Mouse (Mus musculus) G1E (cell line): Measurements from ENCODE around the gene Tmem19.

Experiments used
- CTCF ChIP-seq: IDR thresholded peaks from 2 replicates; pipeline ENCODE4 v1.5.1; 2012; ENCODE audit warnings: low read depth, low read length, inconsistent platforms, mixed read lengths
- GATA1 ChIP-seq: IDR thresholded peaks from 2 replicates; pipeline ENCODE4 v1.6.1; 2012; ENCODE audit warnings: borderline replicate concordance, low read length, inconsistent platforms, mixed read lengths
- GATA2 ChIP-seq: IDR thresholded peaks from 2 replicates; pipeline ENCODE4 v1.6.1; 2012; ENCODE audit warnings: low read depth, low read length, inconsistent platforms, borderline replicate concordance
- POLR2AphosphoS5 ChIP-seq: IDR thresholded peaks from 2 replicates; pipeline ENCODE4 v1.6.1; 2012; ENCODE audit warnings: low read depth, low read length, inconsistent platforms; ENCODE audit not compliant: insufficient replicate concordance
- TAL1 ChIP-seq: conservative IDR thresholded peaks from 2 replicates; pipeline ENCODE4 v1.6.1; 2012; ENCODE audit warnings: low read depth, low read length, inconsistent platforms, mixed read lengths

GRCm38 (mm10) chr10:115385018-115386002 is 23.0 kb upstream of the Tmem19 start:
- TF ChIP-seq CTCF: no peak
- no peak for TF ChIP-seq POLR2AphosphoS5
- TF ChIP-seq TAL1: no peak
- no peak for TF ChIP-seq GATA1
- no peak for TF ChIP-seq GATA2
